Mouse (Mus musculus): ENCODE measurements around the gene Adam17. TPM values are rescaled to one million over a fixed set of nuclear protein-coding genes. Genes with fewer than 3 reads are reported as not detected.

The Adam17 gene
- polyA plus RNA-seq, 1 experiment from 2014 or later = 47.9 TPM

GRCm38 (mm10) chr12:21340674-21341073 lies 32.8 kb downstream of the Adam17 start:
- WGBS = 97% methylated on average over 5 of the region's 5 CpGs
- DNase-seq (ENCODE audit: low spot score) = no peak
- no peak overlapping the region for H3K27ac ChIP-seq
- H3K36me3 ChIP-seq = peaks cover 80% of the 10 kb centered on the region
- no peak overlapping the region for H3K4me3 ChIP-seq
- no peaks in the 10 kb centered on the region for H3K9me3 ChIP-seq (replicated peaks)
- no peaks in the 10 kb centered on the region for H3K4me1 ChIP-seq
- no peaks in the 10 kb centered on the region for H3K27me3 ChIP-seq (ENCODE audit: low read depth, poor library complexity, severe bottlenecking)

DNA sequence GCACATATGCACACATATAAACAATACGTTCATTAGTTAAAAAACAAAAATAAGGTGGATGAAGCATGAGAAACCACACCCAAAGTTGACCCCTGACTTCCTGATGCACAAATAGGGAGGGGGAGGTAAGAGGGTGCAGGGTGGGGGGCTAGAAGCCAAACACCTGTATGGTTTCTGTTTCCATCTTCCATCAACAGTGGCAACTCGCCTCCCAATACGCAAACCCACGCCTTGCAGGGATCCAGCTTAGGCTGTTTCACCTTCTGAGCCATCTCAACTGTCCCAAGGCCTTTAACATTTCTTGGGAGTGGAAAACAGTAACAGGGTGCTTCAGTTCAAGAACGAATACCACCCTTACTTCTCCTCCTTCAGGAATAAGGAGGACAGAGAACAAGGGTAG lies 36.3 kb downstream of the Adam17 start:
- H3K36me3 ChIP-seq = peaks cover 86% of the 10 kb centered on the region
- WGBS = 94% methylated on average over 5 of the region's 5 CpGs

DNA sequence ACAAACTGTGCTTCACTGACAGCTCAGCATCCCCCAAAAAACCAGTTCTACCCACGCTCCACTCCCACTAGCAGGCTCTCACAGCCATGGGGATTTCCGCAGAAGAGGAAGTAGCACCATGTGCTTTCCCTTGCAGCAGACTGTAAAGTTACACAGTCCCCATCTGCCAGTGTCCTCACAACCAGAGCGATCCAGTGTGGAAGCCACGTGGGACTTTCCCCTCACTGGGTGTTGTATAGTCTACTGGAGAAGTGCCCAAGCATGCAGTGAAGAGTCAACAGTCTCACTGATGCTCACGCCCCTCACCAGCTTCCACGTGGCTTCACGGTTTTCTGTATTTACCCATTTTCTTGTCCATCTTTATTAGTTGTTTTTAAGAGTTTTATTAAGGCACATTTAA lies 37.6 kb downstream of the Adam17 start:
- 95% methylated on average over 7 of the region's 7 CpGs for WGBS
- Histone ChIP-seq H3K36me3 (peaks cover 87% of the 10 kb centered on the region), H3K9me3 (replicated peaks) (no peaks in the 10 kb centered on the region)

More for the DNA sequence above, 36.3 kb downstream of the Adam17 start:
- Histone ChIP-seq H3K9me3 (replicated peaks) (no peaks in the 10 kb centered on the region), H3K4me1 (no peaks in the 10 kb centered on the region), H3K27me3 (ENCODE audit: low read depth, poor library complexity, severe bottlenecking) (no peaks in the 10 kb centered on the region), H3K27ac (no peak overlapping the region), H3K4me3 (no peak overlapping the region)
- no peak for DNase-seq (ENCODE audit: low spot score)

DNA sequence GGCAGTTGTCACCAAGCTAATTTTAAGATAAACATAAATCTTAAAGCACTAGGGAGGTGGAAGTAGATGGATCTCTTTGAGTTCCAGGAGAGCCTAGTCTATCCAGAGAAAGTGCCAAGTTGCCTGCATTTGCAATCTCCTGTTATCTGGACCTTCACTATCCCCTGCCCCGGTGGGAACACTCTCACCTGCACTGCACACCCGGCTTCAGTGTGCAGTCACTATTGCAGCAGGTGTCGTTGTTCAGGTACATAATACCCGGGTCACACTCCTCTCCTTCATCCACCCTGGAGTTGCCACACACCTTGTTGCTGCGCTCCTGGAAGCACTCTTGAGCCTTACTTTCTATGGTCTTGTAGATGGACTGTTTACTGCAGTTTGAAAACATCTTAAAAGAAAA lies 39.7 kb downstream of the Adam17 start:
- no peaks in the 10 kb centered on the region for H3K27me3 ChIP-seq (ENCODE audit: low read depth, poor library complexity, severe bottlenecking)
- no peaks in the 10 kb centered on the region for H3K9me3 ChIP-seq (replicated peaks)
- H3K36me3 ChIP-seq = peaks cover 86% of the 10 kb centered on the region
- H3K4me1 ChIP-seq = no peaks in the 10 kb centered on the region
- 92% methylated on average over 5 of the region's 5 CpGs for WGBS
- no peak for DNase-seq (ENCODE audit: low spot score)
- H3K27ac ChIP-seq = no peak overlapping the region
- no peak overlapping the region for H3K4me3 ChIP-seq

More for the DNA sequence above, 37.6 kb downstream of the Adam17 start:
- Histone ChIP-seq H3K4me1 (no peaks in the 10 kb centered on the region), H3K27me3 (ENCODE audit: low read depth, poor library complexity, severe bottlenecking) (no peaks in the 10 kb centered on the region), H3K4me3 (no peak overlapping the region), H3K27ac (no peak overlapping the region)
- DNase-seq (ENCODE audit: low spot score) = no peak

DNA sequence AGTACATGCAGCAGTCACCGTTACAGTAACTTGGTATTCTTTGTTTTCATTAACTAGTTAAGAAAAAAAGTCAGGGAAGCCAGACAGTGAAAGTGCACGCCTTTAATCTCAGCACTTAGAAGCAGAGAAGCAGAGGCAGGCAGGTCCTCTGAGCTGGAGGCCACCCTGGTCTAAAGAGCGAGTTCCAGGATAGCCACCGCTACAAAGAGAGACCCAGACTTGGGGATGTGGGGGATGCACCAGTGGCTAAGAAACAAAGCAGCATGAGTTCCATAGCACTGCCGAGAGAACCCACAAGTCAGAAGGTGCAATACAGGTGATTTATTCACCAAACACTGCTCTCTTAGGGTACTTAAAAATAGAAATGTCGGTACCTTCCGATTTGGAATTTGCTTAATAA lies 40.4 kb downstream of the Adam17 start:
- 94% methylated on average over 7 of the region's 7 CpGs for WGBS

GRCm38 (mm10) chr12:21331711-21332110 lies 41.7 kb downstream of the Adam17 start:
- H3K4me3 ChIP-seq = no peak overlapping the region
- no peak overlapping the region for H3K27ac ChIP-seq
- no peaks in the 10 kb centered on the region for H3K4me1 ChIP-seq
- H3K27me3 ChIP-seq (ENCODE audit: low read depth, poor library complexity, severe bottlenecking) = no peaks in the 10 kb centered on the region
- H3K9me3 ChIP-seq (replicated peaks) = no peaks in the 10 kb centered on the region
- DNase-seq (ENCODE audit: low spot score) = no peak
- H3K36me3 ChIP-seq = peaks cover 96% of the 10 kb centered on the region
- 86% methylated on average over 6 of the region's 6 CpGs for WGBS

More for the DNA sequence above, 40.4 kb downstream of the Adam17 start:
- H3K9me3 ChIP-seq (replicated peaks) = no peaks in the 10 kb centered on the region
- no peaks in the 10 kb centered on the region for H3K27me3 ChIP-seq (ENCODE audit: low read depth, poor library complexity, severe bottlenecking)
- H3K36me3 ChIP-seq = peaks cover 89% of the 10 kb centered on the region
- DNase-seq (ENCODE audit: low spot score) = no peak
- no peak overlapping the region for H3K27ac ChIP-seq
- H3K4me3 ChIP-seq = no peak overlapping the region
- no peaks in the 10 kb centered on the region for H3K4me1 ChIP-seq

- no peak for DNase-seq (ENCODE audit: low spot score)
- Histone ChIP-seq H3K4me1 (no peaks in the 10 kb centered on the region), H3K27ac (no peak overlapping the region), H3K4me3 (no peak overlapping the region), H3K27me3 (ENCODE audit: low read depth, poor library complexity, severe bottlenecking) (no peaks in the 10 kb centered on the region), H3K9me3 (replicated peaks) (no peaks in the 10 kb centered on the region), H3K36me3 (peaks cover 96% of the 10 kb centered on the region)
- 92% methylated on average over 10 of the region's 10 CpGs for WGBS
Measured at GRCm38 (mm10) chr12:21330961-21331576, 42.4 kb downstream of the Adam17 start.

DNA sequence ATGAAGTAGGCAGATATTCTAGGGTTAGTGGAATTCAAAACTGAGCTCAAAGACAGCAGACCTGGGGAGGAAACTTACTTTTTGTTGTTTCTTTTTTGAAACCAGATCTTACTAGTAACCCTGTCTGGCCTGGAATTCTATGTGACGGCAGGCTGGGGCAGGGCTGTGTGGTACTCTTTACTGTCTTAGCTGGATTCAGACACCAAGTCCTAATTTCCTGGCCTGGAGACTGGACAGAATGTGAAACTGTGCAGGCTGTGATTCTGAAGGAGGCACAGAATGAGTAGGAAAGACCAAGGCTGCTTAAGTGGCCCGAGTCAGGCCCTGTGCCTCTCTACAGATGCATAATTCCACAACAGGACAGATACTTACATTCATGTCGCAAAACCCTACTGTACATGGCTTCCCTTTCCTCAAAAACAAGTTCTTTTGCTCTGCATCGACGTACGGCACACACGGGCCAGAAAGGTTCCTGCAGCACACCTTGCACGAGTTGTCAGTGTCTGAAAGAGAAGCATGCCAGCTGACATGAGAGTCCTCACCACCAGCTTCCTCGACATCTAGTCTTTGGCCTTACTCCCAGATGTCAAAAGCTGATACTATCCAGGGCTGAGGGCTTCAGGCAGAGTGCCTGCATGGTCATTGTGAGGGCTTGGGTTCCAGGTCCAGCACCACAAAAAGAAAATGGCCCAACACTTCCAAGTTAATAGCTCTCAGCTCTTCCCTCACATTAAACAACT lies 43.6 kb downstream of the Adam17 start:
- no peak overlapping the region for H3K27ac ChIP-seq
- no peaks in the 10 kb centered on the region for H3K27me3 ChIP-seq (ENCODE audit: low read depth, poor library complexity, severe bottlenecking)
- H3K9me3 ChIP-seq (replicated peaks) = no peaks in the 10 kb centered on the region
- no peak for DNase-seq (ENCODE audit: low spot score)
- peaks cover 96% of the 10 kb centered on the region for H3K36me3 ChIP-seq
- no peaks in the 10 kb centered on the region for H3K4me1 ChIP-seq
- no peak overlapping the region for H3K4me3 ChIP-seq
- 94% methylated on average over 9 of the region's 9 CpGs for WGBS

DNA sequence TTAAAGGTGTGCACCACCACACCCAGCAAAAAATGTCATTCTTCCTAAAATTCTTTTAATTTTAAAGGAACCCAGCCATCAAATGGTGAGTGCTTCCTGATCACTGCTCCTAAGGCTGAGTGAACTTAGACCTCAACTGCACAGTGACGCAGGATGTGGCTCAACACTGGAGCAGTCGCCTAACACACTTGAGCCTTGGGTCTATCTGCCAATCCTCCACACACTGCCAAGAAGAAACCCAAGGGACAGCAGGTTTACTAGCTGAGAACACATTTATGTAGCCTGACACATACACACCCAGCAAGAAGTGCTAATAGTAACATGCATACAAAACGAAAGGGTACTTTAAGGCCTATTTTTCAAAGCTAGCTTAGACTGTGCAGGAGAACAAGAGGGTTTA lies 47.1 kb downstream of the Adam17 start:
- H3K4me3 ChIP-seq = no peak overlapping the region
- DNase-seq (ENCODE audit: low spot score) = no peak
- no peak overlapping the region for H3K27ac ChIP-seq
- H3K9me3 ChIP-seq (replicated peaks) = no peaks in the 10 kb centered on the region
- H3K36me3 ChIP-seq = peaks cover 96% of the 10 kb centered on the region
- 92% methylated on average over 3 of the region's 3 CpGs for WGBS
- H3K4me1 ChIP-seq = no peaks in the 10 kb centered on the region
- H3K27me3 ChIP-seq (ENCODE audit: low read depth, poor library complexity, severe bottlenecking) = no peaks in the 10 kb centered on the region

- Histone ChIP-seq H3K36me3 (peaks cover 97% of the 10 kb centered on the region), H3K27ac (no peak overlapping the region), H3K4me1 (no peaks in the 10 kb centered on the region), H3K27me3 (ENCODE audit: low read depth, poor library complexity, severe bottlenecking) (no peaks in the 10 kb centered on the region), H3K4me3 (no peak overlapping the region), H3K9me3 (replicated peaks) (no peaks in the 10 kb centered on the region)
- WGBS = 92% methylated on average over 8 of the region's 8 CpGs
- no peak for DNase-seq (ENCODE audit: low spot score)
Measured at GRCm38 (mm10) chr12:21325266-21325665, 48.2 kb downstream of the Adam17 start.

DNA sequence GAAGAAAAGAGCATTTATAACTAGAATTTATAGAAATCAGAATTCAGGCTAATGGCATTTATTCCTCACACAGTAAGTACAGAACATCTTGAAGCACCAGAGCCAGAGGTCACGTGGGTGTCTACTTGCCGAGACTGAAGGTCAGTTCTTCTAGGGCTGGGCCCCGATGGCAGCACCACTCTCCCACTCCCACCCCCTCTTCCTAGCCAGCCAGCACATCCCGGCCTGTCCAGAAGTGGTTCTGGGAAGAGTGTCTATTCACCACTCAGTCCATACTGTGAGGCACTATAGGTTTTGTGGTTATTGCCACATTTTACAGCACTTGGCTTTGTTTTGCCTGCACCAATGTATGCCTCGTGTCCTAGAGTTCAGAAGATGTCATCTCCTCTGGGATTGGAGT lies 49.3 kb downstream of the Adam17 start:
- no peaks in the 10 kb centered on the region for H3K27me3 ChIP-seq (ENCODE audit: low read depth, poor library complexity, severe bottlenecking)
- WGBS = 88% methylated on average over 5 of the region's 5 CpGs
- H3K4me1 ChIP-seq = no peaks in the 10 kb centered on the region
- no peak overlapping the region for H3K27ac ChIP-seq
- DNase-seq (ENCODE audit: low spot score) = no peak
- peaks cover 97% of the 10 kb centered on the region for H3K36me3 ChIP-seq
- no peak overlapping the region for H3K4me3 ChIP-seq
- no peaks in the 10 kb centered on the region for H3K9me3 ChIP-seq (replicated peaks)

DNA sequence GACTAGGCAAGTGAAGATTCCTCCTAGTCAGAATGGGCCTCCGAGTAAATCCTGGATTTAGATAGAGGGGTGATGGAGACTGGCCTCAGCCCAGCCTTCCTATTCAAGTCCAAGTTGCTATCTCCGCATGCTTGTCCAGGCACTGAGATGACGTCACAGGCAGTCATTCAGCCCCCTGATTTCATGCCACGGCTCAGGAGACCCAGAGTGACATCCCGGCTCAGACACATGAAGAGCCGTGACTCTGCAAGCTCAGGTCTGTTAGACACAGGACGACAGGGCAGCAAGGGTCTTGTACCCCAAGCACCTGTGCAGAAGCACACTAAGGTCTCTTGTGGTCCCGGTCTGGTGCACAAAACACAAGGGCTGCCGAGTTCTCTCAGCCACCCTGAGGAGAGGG lies 50.6 kb downstream of the Adam17 start:
- H3K4me1 ChIP-seq = no peaks in the 10 kb centered on the region
- no peak for DNase-seq (ENCODE audit: low spot score)
- WGBS = 91% methylated on average over 9 of the region's 9 CpGs
- no peak overlapping the region for H3K27ac ChIP-seq
- H3K4me3 ChIP-seq = no peak overlapping the region
- no peaks in the 10 kb centered on the region for H3K9me3 ChIP-seq (replicated peaks)
- no peaks in the 10 kb centered on the region for H3K27me3 ChIP-seq (ENCODE audit: low read depth, poor library complexity, severe bottlenecking)
- H3K36me3 ChIP-seq = peaks cover 92% of the 10 kb centered on the region

GRCm38 (mm10) chr12:21322296-21322695 lies 51.1 kb downstream of the Adam17 start:
- H3K4me3 ChIP-seq = no peak overlapping the region

More at GRCm38 (mm10) chr12:21322296-21322695, 51.1 kb downstream of the Adam17 start:
- DNase-seq (ENCODE audit: low spot score) = no peak
- Histone ChIP-seq H3K27ac (no peak overlapping the region), H3K9me3 (replicated peaks) (no peaks in the 10 kb centered on the region), H3K27me3 (ENCODE audit: low read depth, poor library complexity, severe bottlenecking) (no peaks in the 10 kb centered on the region), H3K36me3 (peaks cover 86% of the 10 kb centered on the region), H3K4me1 (peaks cover 2% of the 10 kb centered on the region)
- 93% methylated on average over 4 of the region's 4 CpGs for WGBS

Measured in limb, embryonic 10.5 days (tissue).